Mouse (Mus musculus) heart, embryonic 16.5 days (tissue): ENCODE measurements around the gene Prkce. TPM values are rescaled to one million over a fixed set of nuclear protein-coding genes. Genes with fewer than 3 reads are reported as not detected.
"Not testable (repeated sequence)": the region's sequence is repeated elsewhere in the genome, so short reads cannot be mapped to it uniquely, and the experiment has no call there.

Experiments
- ATAC-seq: fragments of 200-750 bp; cut with Nextera tagmentation; replicated peaks from 2 replicates; pipeline ENCODE4 v1.8.0; 2017; ENCODE audit warnings: moderate number of reproducible peaks; ENCODE audit not compliant: insufficient read depth, low FRiP score; ENCODE audit errors: extremely low read depth
- H3K27ac ChIP-seq: fragments of 300-500 bp; sonication (generic); 2 replicates; pipeline ENCODE4 v1.5.1; 2014; ENCODE audit warnings: mild to moderate bottlenecking, low read length, control low read depth, moderate library complexity
- H3K27me3 ChIP-seq: fragments of 300-500 bp; sonication (generic); 2 replicates; pipeline ENCODE4 v1.6.1; 2014; ENCODE audit warnings: low read length, mixed read lengths; ENCODE audit not compliant: control insufficient read depth, insufficient read depth
- H3K36me3 ChIP-seq: fragments of 300-500 bp; sonication (generic); 2 replicates; pipeline ENCODE4 v1.6.1; 2014; ENCODE audit not compliant: control insufficient read depth, insufficient read depth
- H3K4me1 ChIP-seq: fragments of 300-500 bp; sonication (generic); 2 replicates; pipeline ENCODE4 v1.6.1; 2014; ENCODE audit warnings: low read length, mixed read lengths; ENCODE audit not compliant: control insufficient read depth, insufficient read depth
- H3K4me2 ChIP-seq: fragments of 300-500 bp; sonication (generic); 2 replicates; pipeline ENCODE4 v1.6.1; 2014; ENCODE audit warnings: low read depth, mild to moderate bottlenecking, control low read depth, low read length
- H3K4me3 ChIP-seq: fragments of 300-500 bp; sonication (generic); 2 replicates; pipeline ENCODE4 v1.5.1; 2014; ENCODE audit warnings: mild to moderate bottlenecking, control low read depth, low read length
- H3K9ac ChIP-seq: fragments of 300-500 bp; sonication (generic); 2 replicates; pipeline ENCODE4 v1.6.1; 2014; ENCODE audit warnings: low read length, control low read depth
- H3K9me3 ChIP-seq: fragments of 300-500 bp; sonication (generic); replicated peaks from 2 replicates; pipeline ENCODE4 v1.6.1; 2016; ENCODE audit warnings: low read length; ENCODE audit not compliant: control insufficient read depth
- WGBS: fragments of 180-500 bp; shearing (Covaris S2); extraction: QIAGEN DNeasy Blood & Tissue Kit; methylation state at CpG from one replicate; pipeline ENCODE4 v1.1.7; 2014; 5-methylcytosine and 5-hydroxymethylcytosine counted together
- polyA plus RNA-seq: library from polyadenylated mRNA; unstranded; fragments of >200 nt; fragmentation: Nextera tagmentation; extraction: Ambion mirVana; gene quantifications from 2 replicates; pipeline ENCODE4 v1.2.1, GENCODE M21; 2015

The Prkce gene
- polyA plus RNA-seq, 1 experiment from 2014 or later: 6.0 TPM

DNA sequence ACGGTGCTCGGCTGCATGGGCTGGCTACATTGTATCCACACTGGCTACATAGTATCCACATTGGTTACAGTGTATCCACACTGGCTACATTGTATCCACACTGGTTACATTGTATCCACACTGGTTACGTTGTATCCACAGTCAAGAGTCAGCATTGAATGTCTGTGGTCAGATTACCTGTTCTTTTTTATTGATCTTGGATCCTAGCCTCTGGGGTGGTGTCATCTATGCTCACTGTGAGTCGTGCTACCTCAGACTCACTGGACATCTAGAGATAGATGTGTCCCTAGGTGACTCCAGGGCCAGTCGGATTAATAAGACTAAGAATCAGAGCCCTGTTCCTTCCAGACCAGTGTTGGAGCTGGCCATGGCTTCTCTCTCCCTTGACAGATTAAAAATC lies 302.6 kb downstream of the Prkce start:
- H3K36me3 ChIP-seq: no peaks in the 10 kb centered on the region
- H3K4me2 ChIP-seq: no peak overlapping the region
- no peaks in the 10 kb centered on the region for H3K27me3 ChIP-seq
- no peak overlapping the region for H3K9ac ChIP-seq
- ATAC-seq: no peak
- 84% methylated on average over 5 of the region's 5 CpGs for WGBS
- H3K4me3 ChIP-seq: no peak overlapping the region
- H3K9me3 ChIP-seq: no peaks in the 10 kb centered on the region
- H3K27ac ChIP-seq: no peak overlapping the region
- H3K4me1 ChIP-seq: peaks cover 33% of the 10 kb centered on the region

DNA sequence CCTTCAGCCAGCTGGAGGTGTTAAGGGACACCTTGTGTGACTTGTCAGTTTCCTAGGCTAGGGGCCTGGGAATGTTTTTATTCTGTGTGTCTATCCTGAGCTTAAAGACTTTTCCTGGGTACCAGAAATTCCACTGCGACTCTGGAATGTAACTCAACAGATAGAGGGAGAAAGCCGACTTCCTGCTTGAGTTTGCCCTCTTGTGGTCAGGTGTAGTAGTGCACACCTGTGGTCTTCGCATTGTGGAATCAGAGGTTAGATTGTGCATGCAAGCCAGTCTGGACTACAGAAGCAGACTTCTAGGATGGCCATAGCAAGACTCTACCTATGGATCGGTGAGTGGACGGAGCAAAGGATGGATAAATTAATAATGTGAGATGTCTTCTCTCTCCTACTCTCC lies 304.1 kb downstream of the Prkce start:
- no peak overlapping the region for H3K27ac ChIP-seq
- H3K4me1 ChIP-seq: peaks cover 30% of the 10 kb centered on the region
- no peak overlapping the region for H3K4me3 ChIP-seq
- no peak overlapping the region for H3K9ac ChIP-seq
- no peaks in the 10 kb centered on the region for H3K27me3 ChIP-seq
- 47% methylated on average over 5 of the region's 5 CpGs for WGBS
- H3K9me3 ChIP-seq: no peaks in the 10 kb centered on the region
- H3K36me3 ChIP-seq: no peaks in the 10 kb centered on the region
- no peak for ATAC-seq
- no peak overlapping the region for H3K4me2 ChIP-seq

DNA sequence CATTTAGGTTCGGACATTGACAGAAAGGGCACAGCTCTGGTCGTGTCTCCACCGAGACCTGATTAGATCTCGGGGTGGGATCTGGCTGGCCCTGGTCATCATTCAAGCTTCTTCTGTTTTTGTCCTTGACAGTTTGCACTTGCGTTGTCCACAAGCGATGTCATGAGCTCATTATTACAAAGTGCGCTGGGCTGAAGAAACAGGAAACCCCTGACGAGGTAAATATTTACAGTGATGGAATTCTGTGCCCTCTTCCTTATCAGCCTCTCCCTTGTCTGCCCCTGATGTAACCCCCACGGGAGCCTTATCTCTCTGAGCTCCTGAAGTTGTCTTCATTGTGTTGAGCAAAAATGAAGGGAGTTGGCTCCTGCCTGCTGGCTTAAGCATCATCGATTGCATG lies 309.1 kb downstream of the Prkce start:
- Histone ChIP-seq H3K4me2 (no peak overlapping the region), H3K36me3 (no peaks in the 10 kb centered on the region), H3K4me3 (no peak overlapping the region), H3K9ac (no peak overlapping the region), H3K27me3 (no peaks in the 10 kb centered on the region), H3K27ac (no peak overlapping the region), H3K4me1 (no peaks in the 10 kb centered on the region), H3K9me3 (no peaks in the 10 kb centered on the region)
- WGBS: 57% methylated on average over 10 of the region's 10 CpGs
- ATAC-seq: no peak

DNA sequence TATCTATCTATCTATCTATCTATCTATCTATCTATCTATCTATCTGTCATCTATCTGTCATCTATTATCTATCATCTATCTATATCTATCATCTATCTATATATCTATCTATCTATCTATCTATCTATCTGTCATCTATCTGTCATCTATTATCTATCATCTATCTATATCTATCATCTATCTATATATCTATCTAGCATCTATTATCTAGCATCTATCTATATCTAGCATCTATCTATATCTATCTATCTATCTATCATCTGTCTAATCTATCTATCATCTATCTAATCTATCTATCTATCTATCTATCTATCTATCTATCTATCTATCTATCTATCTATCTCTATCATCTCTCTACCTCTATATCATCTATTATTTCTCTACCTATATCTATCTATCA lies 309.8 kb downstream of the Prkce start:
- not testable (repeated sequence) for H3K36me3 ChIP-seq, H3K9ac ChIP-seq, H3K9me3 ChIP-seq, H3K4me2 ChIP-seq, ATAC-seq, H3K4me1 ChIP-seq, H3K27ac ChIP-seq, H3K27me3 ChIP-seq, H3K4me3 ChIP-seq

DNA sequence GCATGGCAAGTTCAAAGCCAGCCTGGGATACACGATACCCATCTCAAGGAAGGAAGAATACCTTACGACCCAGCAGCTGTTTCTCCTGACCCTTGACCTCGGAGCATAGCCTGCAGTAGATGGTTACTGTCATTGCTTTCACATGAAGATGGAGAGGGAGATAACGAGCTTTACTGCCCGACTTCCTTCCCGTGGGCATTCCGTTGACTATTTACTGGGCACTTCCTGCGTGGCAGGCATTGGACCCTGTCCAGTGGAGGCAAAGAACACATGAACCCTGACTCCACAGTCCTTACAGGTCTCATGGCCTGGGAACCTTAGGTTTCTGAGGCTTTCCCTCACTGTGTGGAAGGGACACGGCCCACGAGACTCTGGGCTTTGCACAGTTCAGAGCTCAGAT lies 311.8 kb downstream of the Prkce start:
- 75% methylated on average over 10 of the region's 10 CpGs for WGBS
- ATAC-seq: no peak
- H3K9ac ChIP-seq: no peak overlapping the region
- H3K9me3 ChIP-seq: no peaks in the 10 kb centered on the region
- H3K4me3 ChIP-seq: no peak overlapping the region
- H3K27ac ChIP-seq: no peak overlapping the region
- no peak overlapping the region for H3K4me2 ChIP-seq
- 0 out of 2 replicates have a peak, but pooled peaks cover under 1% of the 10 kb centered on the region for H3K4me1 ChIP-seq
- no peaks in the 10 kb centered on the region; the same call in 1 of the 2 replicates for H3K36me3 ChIP-seq
- H3K27me3 ChIP-seq: no peaks in the 10 kb centered on the region

DNA sequence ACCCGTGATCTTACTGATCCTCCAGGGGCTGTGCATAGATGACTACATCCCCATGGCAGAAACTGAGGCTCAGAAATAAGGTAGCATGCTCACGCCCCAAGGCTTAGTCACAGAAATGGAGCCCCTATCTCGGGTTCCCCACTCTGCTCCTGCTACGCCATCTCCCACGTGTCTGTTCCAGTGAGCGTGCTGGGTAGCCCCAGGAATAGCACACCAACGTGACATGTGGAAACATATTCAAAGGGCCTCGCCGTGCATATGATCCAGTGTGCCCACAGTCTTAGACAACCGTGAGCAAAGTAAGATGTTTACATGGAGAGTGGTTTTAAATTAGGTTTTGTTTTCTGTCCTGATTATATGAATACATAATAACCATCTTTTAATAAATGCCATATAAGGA lies 315.1 kb downstream of the Prkce start:
- ATAC-seq: no peak
- no peak overlapping the region for H3K4me3 ChIP-seq

DNA sequence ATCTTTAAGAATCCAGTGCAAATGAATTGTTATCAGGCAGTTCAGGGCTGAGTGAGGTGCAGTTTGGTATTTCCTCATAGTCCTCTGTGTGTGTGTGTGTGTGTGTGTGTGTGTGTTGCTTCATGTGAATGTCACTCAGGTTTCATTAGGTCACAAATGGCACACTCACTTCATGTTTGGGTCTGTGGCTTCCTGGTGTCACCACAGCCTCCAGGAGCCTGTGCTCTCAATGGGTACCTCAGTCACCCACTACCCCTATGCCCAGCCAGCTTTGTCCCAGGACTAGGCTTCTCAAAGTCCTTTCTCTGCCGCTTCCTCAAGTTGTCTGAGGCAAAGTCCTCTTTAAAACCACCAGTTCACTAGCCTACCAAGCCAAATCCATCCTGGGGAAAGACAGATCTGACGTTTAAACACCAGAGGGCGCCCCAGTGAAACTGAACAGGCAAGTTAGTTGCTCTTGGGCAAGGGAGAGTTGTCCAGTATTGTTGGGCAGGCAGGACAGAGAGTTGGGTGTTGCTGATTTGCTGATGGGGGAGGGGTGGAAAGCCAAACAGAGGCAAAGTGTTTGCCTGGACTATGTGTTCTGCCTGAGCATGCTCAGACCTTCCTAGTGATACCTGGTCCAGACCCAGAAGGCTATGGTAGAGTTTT lies 316.6 kb downstream of the Prkce start:
- Histone ChIP-seq H3K9me3 (no peaks in the 10 kb centered on the region), H3K27ac (no peak overlapping the region), H3K36me3 (no peaks in the 10 kb centered on the region; the same call in 1 of the 2 replicates), H3K4me2 (no peak overlapping the region), H3K4me3 (no peak overlapping the region), H3K9ac (no peak overlapping the region), H3K27me3 (no peaks in the 10 kb centered on the region), H3K4me1 (peaks cover 2% of the 10 kb centered on the region; the same call in 1 of the 2 replicates)
- ATAC-seq: 0 out of 2 replicates have a peak, but pooled peaks have one; percentile 41
- 4% methylated on average over 3 of the region's 3 CpGs for WGBS

More for the DNA sequence above, 315.1 kb downstream of the Prkce start:
- H3K4me1 ChIP-seq: peaks cover 2% of the 10 kb centered on the region; the same call in 1 of the 2 replicates
- H3K9me3 ChIP-seq: no peaks in the 10 kb centered on the region
- WGBS: 77% methylated on average over 10 of the region's 10 CpGs
- no peaks in the 10 kb centered on the region; the same call in 1 of the 2 replicates for H3K36me3 ChIP-seq
- H3K27me3 ChIP-seq: no peaks in the 10 kb centered on the region
- no peak overlapping the region for H3K4me2 ChIP-seq
- H3K27ac ChIP-seq: no peak overlapping the region
- no peak overlapping the region for H3K9ac ChIP-seq

DNA sequence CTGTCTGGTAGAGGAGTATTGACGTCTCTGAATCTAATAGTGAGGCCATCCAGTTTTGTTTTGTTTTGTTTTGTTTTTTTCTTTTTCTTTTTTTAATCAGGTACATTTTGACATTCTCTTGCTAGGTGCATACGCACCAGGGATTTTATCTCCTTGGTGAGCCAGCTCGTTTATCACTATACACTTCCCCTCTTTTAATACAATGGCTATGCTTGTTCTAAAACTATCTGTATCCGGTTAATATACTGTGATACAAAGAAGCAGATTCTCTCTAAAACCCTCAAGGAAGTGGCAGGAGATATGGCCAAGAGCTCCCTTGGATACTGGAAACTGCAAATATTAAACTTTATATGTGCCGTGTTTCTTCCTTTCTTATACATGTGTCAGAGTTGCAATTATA lies 319.1 kb downstream of the Prkce start:
- H3K9ac ChIP-seq: no peak overlapping the region
- H3K36me3 ChIP-seq: no peaks in the 10 kb centered on the region; the same call in 1 of the 2 replicates
- no peaks in the 10 kb centered on the region for H3K27me3 ChIP-seq
- ATAC-seq: no peak
- peaks cover 2% of the 10 kb centered on the region; the same call in 1 of the 2 replicates for H3K4me1 ChIP-seq
- H3K9me3 ChIP-seq: no peaks in the 10 kb centered on the region
- H3K27ac ChIP-seq: no peak overlapping the region
- WGBS: 66% methylated on average over 5 of the region's 5 CpGs
- H3K4me3 ChIP-seq: no peak overlapping the region
- no peak overlapping the region for H3K4me2 ChIP-seq

DNA sequence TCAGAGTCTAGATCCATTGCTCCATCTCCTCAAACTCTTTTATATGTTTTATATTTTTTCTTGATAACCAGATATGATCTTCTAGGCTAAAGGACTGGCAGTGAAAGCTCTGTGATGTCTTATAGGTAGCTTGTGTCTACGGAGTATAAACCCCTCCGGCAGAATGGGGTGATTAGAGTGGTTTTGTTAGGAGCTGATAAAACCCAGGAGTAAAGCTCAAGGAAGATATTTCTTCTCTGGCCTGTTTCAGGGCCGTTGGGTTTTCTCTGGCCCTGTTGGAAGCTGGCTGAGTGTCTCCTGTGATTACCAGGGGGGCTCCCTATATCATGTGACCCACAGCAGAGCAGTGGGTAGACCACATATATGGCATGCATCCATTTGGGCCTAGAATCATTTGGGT lies 319.9 kb downstream of the Prkce start:
- WGBS: 71% methylated on average over 3 of the region's 3 CpGs
- H3K4me1 ChIP-seq: peaks cover 4% of the 10 kb centered on the region
- H3K27me3 ChIP-seq: no peaks in the 10 kb centered on the region
- no peaks in the 10 kb centered on the region for H3K9me3 ChIP-seq
- no peak overlapping the region for H3K9ac ChIP-seq
- no peak overlapping the region for H3K4me3 ChIP-seq
- H3K4me2 ChIP-seq: no peak overlapping the region
- no peak for ATAC-seq
- H3K36me3 ChIP-seq: no peaks in the 10 kb centered on the region; the same call in 1 of the 2 replicates
- no peak overlapping the region for H3K27ac ChIP-seq
